Mouse (Mus musculus) CH12F3 (cell line): ENCODE measurements around the gene Man2b1.
"Not testable (repeated sequence)": the region's sequence is repeated elsewhere in the genome, so short reads cannot be mapped to it uniquely, and the experiment has no call there.

Experiments
- in situ Hi-C: fragments of 300-500 bp; cut with MboI; formaldehyde crosslinking; loops from 2 replicates; pipeline ENCODE4 v1.14.3; 2020; ENCODE audit warnings: low sequenced_read_pairs

Gene Man2b1

GRCm38 (mm10) chr8:85119052-85119981 is 36.2 kb downstream of the Man2b1 start:
- in situ Hi-C loops, result no loop called here

GRCm38 (mm10) chr8:85120251-85120650 is 37.2 kb downstream of the Man2b1 start:
- in situ Hi-C loops, result not testable (repeated sequence)

GRCm38 (mm10) chr8:85122995-85123394 is 39.9 kb downstream of the Man2b1 start, which contains the start of gene Zfp791:
Zfp791 (minus strand) TSS chr8:85123095.
- in situ Hi-C loops, result no loop called here

GRCm38 (mm10) chr8:85123691-85124090 is 40.6 kb downstream of the Man2b1 start:
- in situ Hi-C loops, result no loop called here

GRCm38 (mm10) chr8:85132335-85132734 is 49.3 kb downstream of the Man2b1 start:
- in situ Hi-C loops, result no loop called here

- in situ Hi-C loops, result not testable (repeated sequence)
Measured at GRCm38 (mm10) chr8:85135690-85136089, 52.6 kb downstream of the Man2b1 start.

- in situ Hi-C loops, result no loop called here
Measured at GRCm38 (mm10) chr8:85142516-85142915, 59.4 kb downstream of the Man2b1 start.
